Mouse (Mus musculus) lung, postnatal 4 days (tissue): ENCODE results near the gene Olfr893.
"Not testable (repeated sequence)": the region's sequence is repeated elsewhere in the genome, so short reads cannot be mapped to it uniquely, and the experiment has no call there.

Experiments used
- DNase-seq, 2 experiments: peaks; one replicate each; pipeline ENCODE4 v3.0.0; 2021

Gene Olfr893

DNA sequence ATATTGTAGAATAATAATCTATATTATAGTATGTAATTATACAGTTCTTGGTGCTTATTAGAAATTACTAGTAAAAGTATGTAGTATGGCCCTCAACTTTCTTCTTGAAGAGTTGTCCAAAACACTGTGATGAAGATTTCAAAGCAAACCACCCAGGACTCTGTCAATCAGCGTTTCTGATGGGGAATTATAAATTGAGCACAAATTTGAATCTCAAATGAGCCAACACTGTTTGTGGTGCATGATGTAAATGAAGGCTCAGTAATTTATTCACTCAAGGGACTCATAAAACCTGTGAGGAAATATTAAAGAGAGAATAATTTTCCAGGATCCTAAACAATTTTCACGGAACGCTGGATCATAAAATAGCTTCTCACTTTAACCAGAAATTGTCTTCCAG is at the start of gene Olfr893:
TSS of gene Olfr893 (plus strand) at position 301 of the 400 bp plus-strand sequence.
- no peak for DNase-seq

- DNase-seq: not testable (repeated sequence)
These were observed 39.8 kb upstream of the Olfr893 start for GRCm38 (mm10) chr9:38168341-38168740.

DNA sequence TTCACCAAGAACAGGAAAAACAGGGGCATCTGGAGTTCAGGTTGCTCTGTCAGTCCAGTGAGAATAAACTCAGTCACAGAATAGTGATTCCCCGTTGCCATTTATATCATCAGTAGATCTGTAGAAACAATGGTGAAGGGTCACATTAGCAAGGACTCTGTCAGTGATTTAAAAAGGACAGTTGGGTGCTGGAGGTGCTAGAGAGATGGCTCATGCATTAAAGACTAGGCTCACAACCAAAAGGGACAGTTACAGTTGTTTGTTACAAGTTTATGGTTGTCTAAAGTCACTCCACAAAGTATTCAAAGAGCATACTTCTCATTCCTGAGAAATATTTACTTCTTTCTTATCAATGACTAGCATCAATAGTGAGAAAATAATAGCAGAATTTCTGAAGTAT is 27.4 kb upstream of the Olfr893 start, which contains the start of gene Olfr891:
TSS of gene Olfr891 (minus strand) at position 101 of the 400 bp plus-strand sequence.
- no peak for DNase-seq

GRCm38 (mm10) chr9:38217755-38218154 is 9.6 kb downstream of the Olfr893 start, which contains the start of gene Olfr894:
TSS of gene Olfr894 (plus strand) at chr9:38218055.
- no peak for DNase-seq

DNA sequence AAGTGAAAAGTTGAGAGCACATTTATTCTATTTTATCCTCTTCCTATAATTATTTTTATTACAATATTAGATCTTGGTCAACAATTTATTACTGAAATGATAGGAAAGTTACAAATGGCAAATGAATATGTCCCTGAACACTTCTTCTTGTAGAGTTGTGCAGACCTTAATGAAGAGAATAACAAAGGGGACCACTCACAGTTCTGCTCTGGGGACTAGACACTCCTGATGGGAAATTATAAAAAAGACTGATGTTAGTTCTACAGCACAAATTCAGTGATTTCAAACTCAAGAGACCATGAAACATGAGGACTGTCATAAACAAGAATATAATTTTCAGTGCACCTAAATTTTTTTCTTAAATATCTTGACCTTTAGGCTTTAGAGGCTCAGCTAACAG is 44.3 kb downstream of the Olfr893 start, which contains the start of gene Olfr143:
TSS of gene Olfr143 (plus strand) at position 301 of the 400 bp plus-strand sequence.
- DNase-seq: no peak
